Mouse (Mus musculus) frontal cortex, postnatal 36 days (tissue): ENCODE measurements around the gene Atp2b4.

Experiments used
- DNase-seq, 2 experiments: peaks; one replicate each; pipeline ENCODE4 v3.0.0; 2022; ENCODE audit warnings: low spot score in 2 of 2

Atp2b4 gene

DNA sequence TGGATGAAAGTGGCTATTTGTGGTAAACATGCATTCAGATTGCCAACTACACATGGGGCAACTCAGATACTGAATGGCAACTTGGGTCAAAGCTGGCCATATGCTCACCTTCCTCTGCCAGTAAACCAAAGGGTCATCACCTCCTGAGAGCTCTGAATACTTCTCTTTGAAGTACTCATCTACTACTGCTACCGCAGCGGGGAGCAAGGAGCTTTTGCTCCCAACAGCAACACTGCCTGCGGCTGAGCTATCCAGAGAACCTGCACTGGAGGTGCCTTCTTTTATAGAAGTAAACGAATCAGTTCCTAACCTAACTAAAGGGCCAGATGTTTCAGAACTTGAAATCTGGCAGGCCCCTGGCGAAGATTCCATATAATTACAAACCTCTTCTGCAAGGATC is 144.0 kb downstream of the Atp2b4 start:
- no peak for DNase-seq

DNA sequence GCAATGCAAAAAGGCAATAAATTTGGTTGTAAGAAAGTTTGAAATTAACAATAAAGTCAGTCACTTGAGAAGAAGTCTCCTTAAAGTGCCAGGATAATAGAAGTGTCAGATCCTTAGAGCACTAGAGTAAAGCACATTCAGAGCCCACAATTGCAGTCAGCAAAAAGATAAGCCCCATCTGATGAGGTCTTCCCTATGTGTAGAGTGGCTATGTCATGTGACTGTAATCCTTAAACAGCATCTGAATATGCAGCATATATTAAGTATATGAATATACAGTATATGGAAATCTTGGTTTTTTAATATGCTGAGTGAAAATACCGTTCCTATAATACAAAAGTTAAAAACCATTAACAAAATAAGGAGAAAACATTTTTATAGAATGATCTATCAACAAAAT is 147.8 kb downstream of the Atp2b4 start:
- no peak for DNase-seq

DNA sequence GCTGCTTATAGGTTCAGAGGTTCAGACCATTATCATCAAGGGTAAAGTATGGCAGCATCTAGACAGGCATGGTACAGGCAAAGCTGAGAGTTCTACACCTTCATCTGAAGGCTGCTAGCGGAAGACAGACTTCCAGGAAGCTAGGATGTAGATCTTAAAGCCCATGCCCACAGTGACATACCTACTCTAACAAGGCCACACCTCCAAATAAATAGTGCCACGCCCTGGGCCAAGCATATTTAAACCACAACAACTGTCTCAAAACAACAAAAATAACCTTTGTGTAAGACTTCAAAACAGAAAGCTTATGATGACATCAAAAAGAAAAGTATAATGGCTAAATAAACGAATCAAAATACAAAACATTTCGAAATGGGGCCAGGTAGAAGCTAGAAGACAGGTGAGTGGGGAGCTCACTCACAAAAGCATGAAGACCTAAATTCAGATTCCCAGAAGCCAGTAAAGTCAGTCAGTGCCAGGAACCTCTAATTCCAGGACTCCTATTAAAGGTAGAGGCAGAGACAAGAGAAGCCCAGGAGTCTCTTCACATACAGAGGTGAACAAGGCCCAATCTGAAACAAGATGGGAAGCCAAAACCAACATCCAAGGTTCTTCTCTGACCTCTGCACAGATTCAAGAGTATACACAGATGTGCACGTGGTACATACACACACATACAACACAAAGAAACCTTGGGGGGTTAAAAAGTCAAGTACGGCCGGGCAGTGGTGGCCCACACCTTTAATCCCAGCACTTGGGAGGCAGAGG is 150.4 kb downstream of the Atp2b4 start:
- DNase-seq = no peak
